Mouse (Mus musculus) stomach, adult 2 months (tissue): Measurements from ENCODE around the gene Riox2. TPM values are rescaled to one million over a fixed set of nuclear protein-coding genes. Genes with fewer than 3 reads are reported as not detected.

Experiments
- polyA plus RNA-seq: library from polyadenylated mRNA; depleted of rRNA; stranded (reverse); fragments of >200 nt; gene quantifications from 2 replicates; pipeline ENCODE4 v1.2.3, GENCODE M21; 2012; rRNA removed

Riox2 gene
- 1.3 and 1.5 TPM in 2 replicates for polyA plus RNA-seq

DNA sequence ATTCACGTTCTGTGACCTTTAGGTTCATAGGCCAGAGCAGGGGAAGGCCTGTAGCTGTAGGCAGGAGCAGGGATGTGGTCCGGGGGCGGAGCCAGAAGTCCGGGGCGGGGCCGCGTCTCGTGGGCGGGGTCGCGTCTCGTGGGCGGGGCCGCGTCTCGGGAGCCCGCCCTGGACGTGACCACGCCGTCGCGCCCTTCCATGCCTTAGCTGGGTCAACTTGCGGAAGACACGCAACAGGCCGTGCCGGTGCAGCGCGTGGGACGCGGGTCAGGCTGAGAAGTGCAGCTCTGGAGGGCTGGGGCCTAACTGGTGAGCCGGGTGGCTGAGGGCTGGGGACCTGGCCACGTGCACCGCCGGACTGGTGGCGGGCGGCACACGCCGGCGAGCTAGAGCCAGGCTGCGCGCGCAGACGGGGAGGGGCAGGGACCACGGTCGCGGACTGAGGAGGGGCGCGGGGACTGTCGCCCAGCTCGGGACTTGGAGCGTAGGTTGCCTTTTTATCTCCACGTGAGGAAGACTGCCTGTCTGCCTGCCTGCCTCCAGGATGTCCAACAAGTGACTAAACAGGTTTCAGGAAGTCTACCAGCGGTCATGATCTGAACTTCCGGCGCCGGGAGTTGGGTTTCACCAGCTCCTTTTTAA, at the start of gene Riox2:
Gene Riox2, plus strand, starts transcription at position 139 of the 642 bp plus-strand sequence.

Other genes starting within 250 kb of the Riox2 start
- not detected in 2 replicates for gene Olfr201, start 199.1 kb upstream of the Riox2 start, polyA plus RNA-seq
- gene Olfr202, start 185.0 kb upstream of the Riox2 start, polyA plus RNA-seq = not detected in 2 replicates
- gene Olfr203, start 172.9 kb upstream of the Riox2 start, polyA plus RNA-seq = not detected in 2 replicates
- gene Olfr204, start 153.5 kb upstream of the Riox2 start, polyA plus RNA-seq = not detected in 2 replicates
- not detected in 2 replicates for gene Olfr205, start 140.6 kb upstream of the Riox2 start, polyA plus RNA-seq
- not detected in 2 replicates for gene Olfr206, start 122.5 kb upstream of the Riox2 start, polyA plus RNA-seq
- gene Olfr209, start 107.8 kb upstream of the Riox2 start, polyA plus RNA-seq = not detected in 2 replicates
- gene Gabrr3, start 64.4 kb upstream of the Riox2 start, polyA plus RNA-seq = not detected in 2 replicates
- gene Crybg3, start 129.2 kb downstream of the Riox2 start, polyA plus RNA-seq = 1.8 and 2.5 TPM in 2 replicates
- gene Arl6, start 167.6 kb downstream of the Riox2 start, polyA plus RNA-seq = 0.64 and 0.70 TPM in 2 replicates